Mouse (Mus musculus) neural tube, embryonic 13.5 days (tissue): ENCODE measurements around the gene Kif9. TPM values are rescaled to one million over a fixed set of nuclear protein-coding genes. Genes with fewer than 3 reads are reported as not detected.

ENCODE experiments used
- ATAC-seq: fragments of 200-750 bp; cut with Nextera tagmentation; 2 replicates; pipeline ENCODE4 v1.8.0; 2017; ENCODE audit warnings: low read depth, mild to moderate bottlenecking, moderate TSS enrichment, moderate library complexity
- H3K27ac ChIP-seq: fragments of 300-500 bp; sonication (generic); replicated peaks from 2 replicates; pipeline ENCODE4 v1.5.1; 2015; ENCODE audit warnings: moderate library complexity, mild to moderate bottlenecking, inconsistent platforms
- H3K27me3 ChIP-seq: fragments of 300-500 bp; sonication (generic); 2 replicates; pipeline ENCODE4 v1.6.1; 2015; ENCODE audit warnings: mild to moderate bottlenecking, inconsistent platforms
- H3K36me3 ChIP-seq: fragments of 300-500 bp; sonication (generic); 2 replicates; pipeline ENCODE4 v1.6.1; 2015; ENCODE audit warnings: mild to moderate bottlenecking, inconsistent platforms
- H3K4me1 ChIP-seq: fragments of 300-500 bp; sonication (generic); replicated peaks from 2 replicates; pipeline ENCODE4 v1.6.1; 2015; ENCODE audit warnings: inconsistent platforms
- H3K4me2 ChIP-seq: fragments of 300-500 bp; sonication (generic); 2 replicates; pipeline ENCODE4 v1.6.1; 2015; ENCODE audit warnings: inconsistent platforms, mild to moderate bottlenecking, moderate library complexity
- H3K4me3 ChIP-seq: fragments of 300-500 bp; sonication (generic); 2 replicates; pipeline ENCODE4 v1.5.1; 2015; ENCODE audit warnings: mild to moderate bottlenecking, inconsistent platforms
- H3K9ac ChIP-seq: fragments of 300-500 bp; sonication (generic); 2 replicates; pipeline ENCODE4 v1.6.1; 2015; ENCODE audit warnings: moderate library complexity, mild to moderate bottlenecking, inconsistent platforms
- H3K9me3 ChIP-seq: fragments of 300-500 bp; sonication (generic); 2 replicates; pipeline ENCODE4 v1.6.1; 2016; ENCODE audit warnings: inconsistent platforms
- WGBS: fragments of 180-500 bp; shearing (Covaris S2); methylation state at CpG from one replicate; pipeline ENCODE4 v1.1.7; 2015; 5-methylcytosine and 5-hydroxymethylcytosine counted together
- polyA plus RNA-seq: library from polyadenylated mRNA; unstranded; fragments of >200 nt; fragmentation: Nextera tagmentation; extraction: Ambion mirVana; gene quantifications from 2 replicates; pipeline ENCODE4 v1.2.1, GENCODE M21; 2015

Kif9 gene
- polyA plus RNA-seq, 1 experiment from 2014 or later = 2.5 TPM

- H3K9ac ChIP-seq = no peak overlapping the region
- H3K4me1 ChIP-seq = no peaks in the 10 kb centered on the region
- no peaks in the 10 kb centered on the region for H3K36me3 ChIP-seq
- H3K9me3 ChIP-seq = no peaks in the 10 kb centered on the region
- no peak overlapping the region for H3K27ac ChIP-seq
- 88% methylated on average over 18 of the region's 18 CpGs for WGBS
- H3K27me3 ChIP-seq = no peaks in the 10 kb centered on the region
- no peak overlapping the region for H3K4me3 ChIP-seq
- ATAC-seq = no peak
- no peak overlapping the region for H3K4me2 ChIP-seq
Measured at GRCm38 (mm10) chr9:110460884-110461815, 15.6 kb upstream of the Kif9 start.

- H3K4me3 ChIP-seq = no peak overlapping the region
- no peak for ATAC-seq
- no peaks in the 10 kb centered on the region for H3K27me3 ChIP-seq
- no peak overlapping the region for H3K9ac ChIP-seq
- WGBS = 92% methylated on average over 7 of the region's 7 CpGs
- H3K9me3 ChIP-seq = no peaks in the 10 kb centered on the region
- no peak overlapping the region for H3K27ac ChIP-seq
- H3K4me1 ChIP-seq = no peaks in the 10 kb centered on the region
- H3K36me3 ChIP-seq = no peaks in the 10 kb centered on the region
- no peak overlapping the region for H3K4me2 ChIP-seq
Measured at GRCm38 (mm10) chr9:110462321-110462720, 14.4 kb upstream of the Kif9 start.

GRCm38 (mm10) chr9:110463983-110464591, 12.7 kb upstream of the Kif9 start:
- no peaks in the 10 kb centered on the region for H3K9me3 ChIP-seq
- WGBS = 96% methylated on average over 6 of the region's 6 CpGs
- no peak overlapping the region for H3K9ac ChIP-seq
- no peak overlapping the region for H3K27ac ChIP-seq
- H3K27me3 ChIP-seq = no peaks in the 10 kb centered on the region
- no peak for ATAC-seq
- H3K4me2 ChIP-seq = no peak overlapping the region
- peaks cover 7% of the 10 kb centered on the region; the same call in 1 of the 2 replicates for H3K36me3 ChIP-seq
- H3K4me3 ChIP-seq = no peak overlapping the region
- no peaks in the 10 kb centered on the region for H3K4me1 ChIP-seq

- WGBS = 93% methylated on average over 6 of the region's 6 CpGs
- Histone ChIP-seq H3K4me1 (no peaks in the 10 kb centered on the region), H3K4me2 (no peak overlapping the region), H3K27me3 (no peaks in the 10 kb centered on the region), H3K36me3 (peaks cover 7% of the 10 kb centered on the region; the same call in 1 of the 2 replicates), H3K4me3 (no peak overlapping the region), H3K27ac (no peak overlapping the region), H3K9me3 (no peaks in the 10 kb centered on the region), H3K9ac (no peak overlapping the region)
- no peak for ATAC-seq
Measured at GRCm38 (mm10) chr9:110465336-110465735, 11.4 kb upstream of the Kif9 start.

GRCm38 (mm10) chr9:110466179-110466578, 10.6 kb upstream of the Kif9 start:
- ATAC-seq = no peak
- 90% methylated on average over 3 of the region's 3 CpGs for WGBS
- no peak overlapping the region for H3K4me2 ChIP-seq

GRCm38 (mm10) chr9:110477951-110478350, 1.2 kb downstream of the Kif9 start:
- WGBS = 47% methylated on average over 11 of the region's 11 CpGs
- H3K27me3 ChIP-seq = peaks cover 12% of the 10 kb centered on the region
- no peaks in the 10 kb centered on the region for H3K9me3 ChIP-seq
- no peaks in the 10 kb centered on the region for H3K36me3 ChIP-seq
- H3K4me2 ChIP-seq = no peak overlapping the region
- no peak for ATAC-seq
- H3K27ac ChIP-seq = no peak overlapping the region
- peaks cover 15% of the 10 kb centered on the region for H3K4me1 ChIP-seq
- H3K9ac ChIP-seq = no peak overlapping the region
- H3K4me3 ChIP-seq = no peak overlapping the region

More at GRCm38 (mm10) chr9:110466179-110466578, 10.6 kb upstream of the Kif9 start:
- no peaks in the 10 kb centered on the region for H3K27me3 ChIP-seq
- no peaks in the 10 kb centered on the region for H3K4me1 ChIP-seq
- peaks cover 7% of the 10 kb centered on the region; the same call in 1 of the 2 replicates for H3K36me3 ChIP-seq
- H3K4me3 ChIP-seq = no peak overlapping the region
- no peak overlapping the region for H3K9ac ChIP-seq
- H3K27ac ChIP-seq = no peak overlapping the region
- no peaks in the 10 kb centered on the region for H3K9me3 ChIP-seq

GRCm38 (mm10) chr9:110478639-110479038, 1.9 kb downstream of the Kif9 start:
- peaks cover 15% of the 10 kb centered on the region for H3K4me1 ChIP-seq
- H3K36me3 ChIP-seq = no peaks in the 10 kb centered on the region
- H3K27ac ChIP-seq = no peak overlapping the region
- peaks cover 12% of the 10 kb centered on the region for H3K27me3 ChIP-seq
- no peaks in the 10 kb centered on the region for H3K9me3 ChIP-seq
- H3K9ac ChIP-seq = no peak overlapping the region
- no peak for ATAC-seq
- 81% methylated on average over 4 of the region's 4 CpGs for WGBS
- no peak overlapping the region for H3K4me3 ChIP-seq
- H3K4me2 ChIP-seq = no peak overlapping the region

- no peak overlapping the region for H3K4me3 ChIP-seq
- WGBS = 13% methylated on average over 4 of the region's 4 CpGs
- H3K27ac ChIP-seq = no peak overlapping the region
- no peak overlapping the region for H3K4me2 ChIP-seq
- no peak overlapping the region for H3K9ac ChIP-seq
- H3K9me3 ChIP-seq = peaks cover 6% of the 10 kb centered on the region
- H3K36me3 ChIP-seq = no peaks in the 10 kb centered on the region
- ATAC-seq = no peak
- no peaks in the 10 kb centered on the region for H3K27me3 ChIP-seq
- no peaks in the 10 kb centered on the region for H3K4me1 ChIP-seq
Measured at GRCm38 (mm10) chr9:110488841-110489240, 12.1 kb downstream of the Kif9 start.

GRCm38 (mm10) chr9:110490913-110491312, 14.2 kb downstream of the Kif9 start:
- Histone ChIP-seq H3K4me1 (no peaks in the 10 kb centered on the region), H3K9me3 (peaks cover 6% of the 10 kb centered on the region), H3K4me2 (no peak overlapping the region), H3K27ac (no peak overlapping the region), H3K9ac (no peak overlapping the region), H3K4me3 (no peak overlapping the region), H3K27me3 (no peaks in the 10 kb centered on the region), H3K36me3 (no peaks in the 10 kb centered on the region)
- no peak for ATAC-seq
- 70% methylated on average over 5 of the region's 5 CpGs for WGBS

- Histone ChIP-seq H3K4me2 (no peak overlapping the region), H3K27me3 (no peaks in the 10 kb centered on the region), H3K4me1 (peaks cover 3% of the 10 kb centered on the region; the same call in 1 of the 2 replicates), H3K27ac (no peak overlapping the region), H3K9ac (no peak overlapping the region), H3K9me3 (no peaks in the 10 kb centered on the region), H3K36me3 (no peaks in the 10 kb centered on the region), H3K4me3 (no peak overlapping the region)
- no peak for ATAC-seq
- WGBS = 57% methylated on average over 2 of the region's 2 CpGs
Measured at GRCm38 (mm10) chr9:110525737-110526136, 49.0 kb downstream of the Kif9 start.

- Histone ChIP-seq H3K27ac (no peak overlapping the region), H3K9ac (no peak overlapping the region), H3K9me3 (no peaks in the 10 kb centered on the region), H3K4me3 (no peak overlapping the region), H3K4me2 (no peak overlapping the region), H3K4me1 (peaks cover 18% of the 10 kb centered on the region), H3K36me3 (no peaks in the 10 kb centered on the region), H3K27me3 (no peaks in the 10 kb centered on the region)
- 44% methylated on average over 9 of the region's 9 CpGs for WGBS
- ATAC-seq = no peak
Measured at GRCm38 (mm10) chr9:110529002-110529737, 52.4 kb downstream of the Kif9 start.

GRCm38 (mm10) chr9:110530650-110531049, 53.9 kb downstream of the Kif9 start:
- 74% methylated on average over 3 of the region's 3 CpGs for WGBS
- H3K4me1 ChIP-seq = peaks cover 32% of the 10 kb centered on the region
- no peaks in the 10 kb centered on the region for H3K9me3 ChIP-seq
- H3K27ac ChIP-seq = no peak overlapping the region
- no peaks in the 10 kb centered on the region for H3K36me3 ChIP-seq
- no peaks in the 10 kb centered on the region for H3K27me3 ChIP-seq
- peak overlapping the region; percentile 58; the same call in 1 of the 2 replicates for H3K4me2 ChIP-seq
- H3K4me3 ChIP-seq = no peak overlapping the region
- H3K9ac ChIP-seq = no peak overlapping the region
- no peak for ATAC-seq
